Mouse (Mus musculus) ovary, postnatal 14 days (tissue): ENCODE measurements around the gene Sh3gl3.
A peak's percentile ranks its signal among the peaks of the same experiment; 100 is the strongest.

ENCODE experiments used
- DNase-seq: peaks from one replicate; pipeline ENCODE4 v3.0.0; 2022; ENCODE audit warnings: low spot score

The Sh3gl3 gene

DNA sequence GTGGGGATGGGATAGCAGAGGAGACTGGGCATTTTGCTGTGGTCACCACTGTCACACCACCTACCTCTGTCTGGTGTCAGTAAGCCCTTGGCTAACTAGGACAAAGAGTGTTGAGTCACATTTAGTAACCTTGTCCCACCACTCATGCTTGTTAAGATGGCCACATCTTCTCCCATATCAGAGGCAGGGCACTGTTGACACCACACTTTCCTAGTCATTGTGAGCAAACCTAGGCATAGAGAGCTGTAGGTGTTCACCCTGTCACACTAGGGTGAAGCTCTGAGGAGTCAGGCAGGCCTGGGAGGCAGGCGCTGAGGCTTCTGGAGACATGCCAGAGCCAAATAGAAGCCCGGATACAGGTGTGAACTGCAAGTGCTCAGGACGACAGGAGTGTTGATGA is at the start of gene Sh3gl3:
TSS of gene Sh3gl3 (plus strand) at position 301 of the 400 bp plus-strand sequence.
- no peak for DNase-seq

DNA sequence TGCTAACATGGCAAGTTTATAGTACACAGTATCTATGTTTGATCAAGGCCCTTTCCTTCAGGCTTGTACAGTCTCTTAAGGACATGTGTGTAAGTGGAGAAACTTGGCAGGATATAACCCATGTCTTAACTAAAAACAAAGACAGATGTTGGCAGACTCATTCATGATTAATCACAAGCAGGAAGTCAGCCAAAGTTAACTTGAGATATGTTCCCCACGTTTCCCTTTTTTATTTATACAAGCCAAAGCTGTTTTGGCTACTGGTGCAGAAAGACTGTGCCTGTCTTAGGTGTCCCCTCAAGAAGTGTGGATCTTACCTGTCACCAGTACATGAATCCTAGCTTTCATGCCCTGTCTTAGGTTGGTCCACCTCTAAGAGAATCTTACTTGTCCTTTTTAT is 35.4 kb upstream of the Sh3gl3 start:
- no peak for DNase-seq

DNA sequence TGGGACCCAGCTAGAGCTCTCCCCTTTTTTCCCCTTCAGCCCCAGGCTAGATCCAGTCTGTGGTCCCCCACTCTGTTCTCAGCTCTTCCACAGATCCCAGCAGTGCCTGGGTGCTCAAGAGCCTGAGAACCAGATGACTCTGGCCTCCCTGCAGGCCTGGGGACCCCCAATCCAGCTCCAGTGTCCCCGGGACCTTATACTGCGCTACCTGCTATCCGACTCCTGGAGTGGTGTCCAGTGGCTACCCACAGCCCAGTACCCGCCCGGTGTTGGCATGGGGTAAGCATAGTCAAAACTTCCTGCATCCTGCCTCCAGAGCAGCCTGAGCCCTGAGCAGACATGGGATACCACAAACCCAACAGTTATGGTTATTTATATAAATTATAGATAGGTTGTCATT is 26.5 kb upstream of the Sh3gl3 start:
- no peak for DNase-seq

DNA sequence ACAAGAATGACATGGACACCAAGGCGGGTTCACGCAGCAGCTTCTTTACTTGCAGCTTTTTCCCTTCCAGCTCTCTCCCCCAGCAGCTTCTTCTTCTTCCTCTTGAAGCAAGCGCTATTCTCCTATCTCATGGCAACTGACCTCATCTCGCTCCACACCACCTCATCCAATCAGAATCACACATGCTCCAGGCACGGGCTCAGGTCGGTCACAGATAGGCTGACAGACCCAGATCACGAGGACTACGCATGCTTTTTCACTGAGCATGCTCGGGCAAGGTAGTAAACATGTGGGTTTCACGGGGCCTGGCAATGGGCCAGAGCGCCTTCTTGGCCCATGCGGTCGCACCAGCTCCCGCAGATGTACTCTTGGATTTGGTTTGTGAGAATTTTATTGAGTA is 9.0 kb upstream of the Sh3gl3 start:
- DNase-seq: no peak

DNA sequence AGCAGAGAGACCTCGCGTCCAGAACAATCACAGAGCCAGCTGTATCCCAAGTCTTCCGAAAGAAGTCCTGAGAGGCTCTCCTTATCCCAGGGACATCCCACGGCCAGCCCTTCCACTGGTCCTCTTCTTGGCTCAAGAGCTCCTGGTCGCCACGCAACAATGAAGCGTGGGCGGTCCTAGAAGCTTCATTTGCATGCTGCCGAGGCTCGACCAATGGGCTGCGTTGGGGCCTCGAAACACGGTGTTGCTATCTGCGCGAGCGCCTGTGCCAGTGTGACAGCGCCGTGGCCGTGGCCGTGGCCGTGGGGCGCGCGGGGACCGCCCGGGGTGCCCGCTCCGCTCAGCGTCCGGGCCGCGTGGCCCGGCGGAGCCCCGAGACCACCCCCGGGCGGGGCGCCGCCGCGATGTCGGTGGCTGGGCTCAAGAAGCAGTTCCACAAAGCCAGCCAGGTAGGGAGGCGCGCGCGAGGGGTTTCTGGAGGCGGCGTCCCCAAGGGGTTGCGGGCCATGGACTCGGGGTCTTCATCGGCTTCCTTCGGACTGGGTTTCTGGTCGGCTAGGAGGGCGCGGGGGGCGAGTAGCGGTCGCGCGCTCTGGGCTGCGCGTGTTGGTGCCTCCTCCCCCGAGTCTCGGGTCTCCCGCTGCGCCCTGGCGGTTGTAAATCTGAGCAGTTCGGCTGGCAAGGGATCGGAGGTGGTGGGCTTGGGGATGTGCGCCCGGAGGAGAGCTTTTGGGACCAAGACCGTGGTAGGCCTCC is 1.1 kb downstream of the Sh3gl3 start:
- peak; percentile 58 for DNase-seq

DNA sequence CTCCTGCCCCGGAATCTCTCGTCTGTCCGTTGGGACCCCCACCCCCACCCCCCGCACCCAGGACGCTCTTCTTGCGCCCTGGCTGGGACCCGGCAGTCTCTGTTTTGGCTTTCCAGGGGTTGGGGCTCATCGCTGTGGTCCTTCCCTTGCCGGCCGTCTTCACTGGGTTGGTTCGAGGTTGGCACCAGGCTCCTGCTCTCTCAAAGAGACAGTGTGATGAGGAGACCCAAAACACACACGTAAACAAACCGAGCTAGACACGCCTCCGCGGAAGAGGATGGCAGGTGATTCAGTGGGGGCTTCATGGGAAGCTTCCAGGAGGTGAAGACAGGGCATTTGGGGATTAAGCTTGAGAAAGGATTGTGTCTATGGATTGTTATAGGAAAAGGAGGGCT is 1.7 kb downstream of the Sh3gl3 start:
- no peak for DNase-seq

DNA sequence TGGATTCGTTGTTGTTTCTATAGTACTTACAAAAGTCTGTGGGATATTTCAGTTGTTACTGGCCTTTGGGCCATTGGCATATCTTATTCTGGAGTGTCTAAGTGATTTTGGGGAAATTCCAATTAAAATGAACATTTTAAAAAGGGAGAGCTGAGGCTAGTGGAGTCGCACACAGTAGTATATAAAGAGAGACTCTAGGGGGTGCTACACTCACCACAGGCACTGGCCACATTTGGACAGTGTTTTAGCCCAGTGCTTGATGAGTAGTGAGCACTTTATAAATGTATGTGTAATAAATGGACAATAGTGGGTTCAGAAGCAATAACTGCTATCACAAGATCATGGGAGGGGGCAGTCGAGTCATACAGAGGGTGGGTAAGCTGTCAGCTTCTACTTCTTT is 2.6 kb downstream of the Sh3gl3 start:
- no peak for DNase-seq

DNA sequence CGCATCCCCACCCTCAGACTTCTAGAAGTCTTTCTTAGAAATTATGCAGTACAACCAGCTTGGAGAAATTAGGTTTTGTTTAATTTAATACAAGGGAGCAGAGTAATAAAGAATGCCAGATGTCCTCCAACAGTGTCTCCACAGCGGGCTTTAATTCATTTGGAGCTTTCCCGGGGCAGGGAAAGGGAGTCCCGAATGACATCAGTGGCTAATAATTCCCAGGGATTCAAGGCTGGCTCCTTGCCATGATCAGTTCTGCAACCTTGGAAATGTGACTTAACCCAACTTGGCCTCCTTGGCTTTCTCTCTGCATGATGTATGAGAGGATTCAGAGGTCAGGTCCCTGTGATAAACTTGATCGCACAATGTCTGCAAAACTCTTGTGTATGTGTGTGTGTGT is 3.7 kb downstream of the Sh3gl3 start:
- no peak for DNase-seq

DNA sequence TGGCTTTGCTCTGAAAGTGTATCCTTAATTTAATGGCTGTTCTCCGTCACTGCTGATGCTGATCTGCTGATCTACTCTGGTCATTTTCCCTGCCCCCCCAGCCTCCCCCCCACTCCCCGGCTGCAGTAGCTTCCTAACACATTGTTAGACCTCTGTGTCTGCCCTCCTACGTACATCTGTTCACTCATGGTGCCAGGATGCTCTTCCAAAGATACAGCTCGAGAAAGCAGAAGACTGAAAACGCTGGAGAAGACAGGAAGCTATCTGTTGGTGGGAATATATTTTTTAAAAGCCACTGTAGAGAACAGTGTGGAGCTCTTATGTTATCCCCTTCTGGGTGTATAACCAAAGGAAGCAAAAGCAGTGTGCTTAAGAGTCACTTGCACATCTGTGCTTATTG is 7.3 kb downstream of the Sh3gl3 start:
- no peak for DNase-seq

DNA sequence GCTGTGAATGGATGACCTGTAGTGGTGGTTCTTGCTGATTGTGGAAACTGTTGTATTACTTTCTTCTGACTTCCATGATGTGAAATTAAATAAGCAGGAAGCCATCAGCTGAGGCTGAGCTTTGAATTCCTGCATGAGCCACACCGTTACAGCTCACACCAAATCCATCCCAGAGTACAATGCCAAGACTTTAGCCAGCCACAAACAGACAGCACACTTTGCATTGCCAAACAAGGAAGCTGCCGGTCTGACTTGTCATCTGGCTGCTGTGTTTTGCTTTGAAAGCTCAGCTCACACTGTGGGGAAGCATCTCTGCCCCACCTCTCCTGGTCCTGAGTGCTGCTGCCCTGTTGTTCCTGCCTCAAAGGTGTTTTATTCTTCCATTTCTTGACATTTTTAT is 9.1 kb downstream of the Sh3gl3 start:
- no peak for DNase-seq

DNA sequence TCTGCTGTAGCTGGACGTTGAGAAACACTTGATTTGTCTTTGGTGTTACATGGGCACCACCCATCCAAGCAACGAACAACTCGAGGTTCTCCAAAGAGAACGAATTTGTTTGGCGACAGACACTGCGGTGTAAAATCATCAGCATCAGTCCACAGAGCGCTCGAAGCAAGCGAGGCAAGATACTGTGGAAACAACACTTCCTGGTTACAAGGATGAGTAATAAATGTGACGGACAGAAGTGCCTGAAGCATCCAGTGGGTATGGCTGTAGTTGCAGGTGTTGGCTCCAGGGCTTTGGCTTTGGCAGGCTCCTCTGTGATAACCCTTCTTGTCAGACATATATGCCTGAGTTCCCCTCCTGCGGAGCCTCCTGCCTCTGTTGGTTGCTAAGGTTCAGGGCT is 18.0 kb downstream of the Sh3gl3 start:
- DNase-seq: no peak

DNA sequence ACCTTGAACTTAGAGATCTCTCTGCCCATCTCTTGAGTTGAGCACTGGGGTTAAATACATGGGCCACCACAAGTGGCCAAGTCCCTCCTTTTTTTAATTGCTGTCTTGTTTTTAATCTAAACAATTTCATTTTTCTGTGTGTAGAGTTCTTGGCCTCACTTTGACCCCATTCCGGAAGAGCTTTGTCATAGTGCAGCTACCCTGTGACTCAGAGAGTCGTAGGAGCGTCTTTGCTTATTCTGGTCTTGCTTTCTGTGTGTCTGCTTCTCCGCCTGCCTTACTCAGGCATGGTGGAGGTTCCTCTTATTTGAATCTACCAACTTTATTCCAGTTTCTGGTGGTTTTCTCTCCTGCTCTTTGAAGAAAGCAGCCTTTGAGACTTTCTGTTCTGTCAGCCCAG is 18.9 kb downstream of the Sh3gl3 start:
- no peak for DNase-seq

DNA sequence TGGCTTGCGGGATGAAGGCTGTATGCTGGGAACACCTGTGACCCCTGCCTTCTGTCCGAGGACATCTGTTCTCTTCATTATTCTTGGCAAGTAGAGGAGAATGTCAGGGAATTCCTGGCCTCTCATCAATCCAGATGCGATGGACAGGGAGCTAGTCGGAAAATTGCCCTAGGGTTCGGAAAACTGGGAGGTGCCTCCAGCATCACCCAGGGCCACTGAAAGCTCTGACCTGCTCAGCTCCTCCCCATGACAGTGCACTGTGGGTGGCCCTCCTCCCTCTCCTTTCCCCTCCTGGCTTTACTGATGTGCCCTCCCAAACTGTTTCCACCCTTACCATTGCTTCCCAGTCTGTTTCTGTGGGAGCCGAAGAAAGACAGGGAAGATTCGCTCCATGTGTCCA is 29.5 kb downstream of the Sh3gl3 start:
- DNase-seq: no peak

DNA sequence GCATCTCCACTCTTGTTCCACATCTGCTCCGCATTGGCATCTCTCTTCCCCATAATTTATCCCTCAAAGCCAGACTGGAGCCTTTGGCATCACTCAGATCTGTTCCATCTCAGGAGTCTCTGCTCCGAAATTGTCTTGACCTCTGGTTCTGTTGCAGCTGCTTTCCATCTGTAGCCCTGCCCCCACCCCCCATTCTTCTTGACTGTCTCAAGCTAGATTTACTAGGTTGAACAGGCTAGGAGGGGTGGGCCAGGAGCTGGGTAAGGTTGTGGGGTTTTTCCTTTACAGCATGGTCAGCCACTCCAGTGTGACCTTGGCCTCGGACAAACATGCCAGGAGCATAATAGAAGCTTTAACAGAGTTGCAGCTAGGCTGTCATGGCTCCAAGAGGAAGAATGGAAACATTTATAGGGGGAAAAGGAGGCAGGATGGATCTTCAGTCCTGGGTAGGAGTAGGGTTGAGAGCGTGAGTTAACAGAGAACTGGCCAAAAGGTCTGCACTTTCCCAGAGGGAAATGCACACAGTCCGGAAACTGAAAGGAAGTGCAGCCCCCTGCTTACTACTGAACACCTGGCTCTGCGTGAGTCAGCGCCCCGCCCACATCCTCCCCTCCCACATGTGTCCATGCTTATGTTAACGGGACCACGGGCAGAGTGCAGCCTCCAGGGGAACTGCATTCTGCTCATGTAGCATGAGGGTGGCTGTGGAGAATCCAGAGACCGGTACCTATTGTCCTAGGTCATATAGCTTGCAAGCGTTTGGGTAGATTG is 30.6 kb downstream of the Sh3gl3 start:
- DNase-seq: no peak

DNA sequence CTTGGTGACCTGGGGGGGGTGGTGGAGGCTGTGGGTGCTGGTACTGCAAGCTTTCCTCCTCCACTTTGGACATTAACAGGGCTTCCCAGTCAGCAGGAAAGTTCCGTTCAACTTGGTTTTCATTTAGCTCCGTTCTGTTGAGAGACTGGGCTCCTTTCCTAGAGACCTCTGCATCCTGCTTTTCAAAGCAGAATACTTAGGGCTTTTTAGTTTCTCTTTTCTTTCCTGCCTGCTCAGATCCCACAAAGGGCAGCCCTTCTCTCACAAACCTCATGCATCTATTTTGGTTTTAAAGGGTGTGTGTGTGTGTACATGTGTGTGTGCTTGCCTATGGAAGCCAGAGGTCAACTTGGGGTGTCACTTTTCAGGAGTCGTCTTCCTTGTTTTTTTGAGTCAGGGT is 31.3 kb downstream of the Sh3gl3 start:
- no peak for DNase-seq

DNA sequence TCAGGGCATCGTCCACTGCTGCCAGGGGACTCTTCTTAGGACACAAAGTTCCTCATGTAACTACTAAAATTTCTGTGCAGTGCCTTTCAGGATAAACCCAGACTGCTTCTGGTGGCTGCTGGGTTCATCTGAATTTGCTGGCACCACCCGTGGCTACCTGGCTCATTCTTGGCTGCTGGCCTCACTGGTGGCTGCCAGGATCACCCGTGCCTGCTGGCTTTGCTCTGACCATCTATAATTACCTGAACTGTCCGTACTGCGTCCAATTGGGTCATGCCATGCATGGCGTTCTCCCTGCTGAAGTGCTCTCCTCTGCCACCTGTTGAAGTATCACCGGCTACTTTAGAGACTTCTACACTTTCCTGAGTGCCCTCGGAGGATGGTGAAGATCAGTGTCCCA is 33.1 kb downstream of the Sh3gl3 start:
- no peak for DNase-seq

DNA sequence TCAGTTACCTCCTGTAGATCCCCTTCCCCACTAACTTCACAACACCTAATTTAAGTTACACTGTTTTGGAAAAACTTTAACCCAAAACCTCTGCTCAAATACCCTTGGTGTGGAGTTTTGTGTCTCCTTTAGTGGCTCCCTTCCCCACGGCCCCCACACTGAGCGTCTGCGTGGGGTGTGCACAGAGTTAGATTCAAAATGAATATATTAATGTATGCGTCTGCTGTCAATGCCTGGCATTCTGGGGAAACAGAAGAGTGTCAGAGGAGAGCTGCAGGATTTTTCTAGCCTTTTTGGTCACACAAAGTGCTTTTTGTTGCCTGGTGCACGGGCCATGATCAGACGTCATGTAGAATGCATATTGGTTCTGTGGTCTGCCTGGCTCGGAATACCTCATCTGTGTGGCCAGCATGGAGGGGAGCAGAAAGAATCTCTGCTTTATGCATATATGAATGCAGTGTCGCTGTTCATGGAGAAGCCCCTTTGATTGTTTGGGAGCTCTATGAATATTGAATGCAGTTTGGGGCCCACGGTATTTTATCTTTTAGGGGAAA is 47.8 kb downstream of the Sh3gl3 start:
- no peak for DNase-seq

DNA sequence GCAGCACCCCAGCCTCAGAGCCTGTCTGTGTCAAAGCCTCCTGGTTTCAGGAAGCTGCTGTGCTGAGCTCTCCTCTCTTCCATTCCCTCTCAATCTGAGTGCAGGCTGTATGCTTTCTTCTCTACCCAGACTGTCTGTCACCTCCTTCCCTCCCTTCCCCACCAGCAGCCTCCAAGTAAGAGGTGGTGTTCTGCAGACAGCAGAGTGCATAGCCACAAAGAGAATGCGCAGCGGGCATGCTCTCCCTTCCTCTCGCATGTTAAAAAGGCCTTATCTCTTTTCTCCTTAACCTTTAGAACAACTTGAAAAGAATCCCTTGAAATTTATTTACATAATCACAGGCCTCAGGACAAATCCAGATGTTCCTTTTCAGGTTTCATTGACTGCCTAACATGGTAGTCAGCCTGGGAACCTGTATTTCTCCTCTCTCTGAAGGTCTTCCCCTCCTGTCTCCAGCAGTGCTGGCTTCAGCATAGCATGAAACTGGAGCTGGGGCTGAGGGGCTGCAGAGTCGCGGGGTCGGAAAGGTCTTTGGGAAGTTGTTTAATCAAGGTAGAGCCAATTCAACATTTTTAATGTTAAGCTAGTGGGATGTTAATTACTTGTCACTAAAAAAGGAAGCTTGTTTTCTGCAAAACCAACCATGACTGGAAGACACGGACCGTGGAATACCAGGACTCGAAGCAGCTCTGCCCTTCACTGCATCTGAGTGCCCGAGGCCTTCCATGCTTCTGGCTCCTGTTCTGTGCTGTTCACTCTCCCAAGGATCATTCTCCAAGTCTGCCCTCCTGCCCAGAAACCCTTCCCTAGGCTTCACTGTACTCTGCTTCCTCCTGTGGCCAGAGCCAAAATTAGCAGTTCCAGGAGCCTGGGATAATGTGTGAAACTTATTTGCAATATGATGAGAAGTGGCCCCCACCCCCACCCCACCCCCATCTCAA is 50.5 kb downstream of the Sh3gl3 start:
- no peak for DNase-seq

DNA sequence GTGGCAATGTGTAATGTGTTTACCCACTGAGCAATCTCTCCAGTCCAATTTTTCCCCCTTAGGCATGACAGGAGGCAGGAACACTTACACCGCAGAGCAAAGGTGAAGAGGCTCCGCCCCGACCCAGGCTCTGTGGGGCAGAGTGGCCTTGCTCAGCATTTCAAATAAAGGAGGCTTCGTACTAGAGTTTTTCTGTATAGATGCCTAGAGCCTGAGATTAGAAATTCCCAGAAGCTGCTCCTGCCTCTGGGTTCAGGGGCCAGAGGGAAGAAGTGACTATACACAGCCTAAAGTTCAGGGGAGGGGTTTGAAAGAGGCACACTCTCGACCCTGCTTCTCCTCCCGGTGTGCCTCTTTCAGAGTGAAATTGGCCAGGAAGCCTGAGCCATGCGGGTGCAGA is 59.6 kb downstream of the Sh3gl3 start:
- no peak for DNase-seq

DNA sequence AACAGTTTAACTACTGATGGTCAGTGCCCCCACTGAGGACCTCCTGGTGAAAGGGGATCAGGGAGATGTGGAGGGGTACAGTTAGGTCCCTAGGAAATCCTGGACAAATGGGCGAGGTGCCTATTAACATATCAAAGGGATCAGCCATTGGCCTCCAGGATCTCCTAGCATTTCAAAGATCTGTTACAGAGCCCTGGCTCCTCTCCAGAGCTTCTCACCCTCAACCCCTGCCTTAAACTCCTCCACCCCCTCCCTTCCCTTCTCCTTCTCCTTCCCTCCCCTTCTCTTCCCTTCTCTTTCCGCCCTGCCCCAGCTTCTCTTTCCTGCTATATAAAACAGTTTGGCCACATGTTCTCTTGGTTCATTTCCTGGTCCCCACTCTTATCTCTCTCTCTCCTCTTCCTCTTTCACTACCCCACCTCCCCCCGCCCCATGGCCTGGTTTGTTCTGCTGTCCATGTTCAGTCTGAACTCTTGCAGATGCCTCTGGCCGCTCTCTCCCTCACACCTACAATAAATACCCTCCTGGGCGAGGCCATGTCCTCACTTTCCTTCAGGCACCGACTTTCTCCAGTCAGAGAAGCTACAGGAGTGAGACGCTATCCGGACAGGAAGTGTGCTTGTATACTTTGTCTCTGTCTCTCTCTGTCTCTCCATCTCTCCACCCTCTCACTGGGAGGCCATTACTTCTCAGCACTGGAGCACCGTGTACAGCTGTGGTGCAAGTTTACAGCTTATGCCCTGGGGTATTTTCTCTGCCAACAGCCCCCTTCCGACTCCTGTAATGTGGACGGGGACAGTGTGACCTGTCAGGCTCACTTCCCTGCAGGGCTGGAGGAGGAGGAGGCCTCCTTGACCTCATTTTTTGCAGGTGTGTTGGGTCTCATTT is 60.6 kb downstream of the Sh3gl3 start:
- DNase-seq: no peak

DNA sequence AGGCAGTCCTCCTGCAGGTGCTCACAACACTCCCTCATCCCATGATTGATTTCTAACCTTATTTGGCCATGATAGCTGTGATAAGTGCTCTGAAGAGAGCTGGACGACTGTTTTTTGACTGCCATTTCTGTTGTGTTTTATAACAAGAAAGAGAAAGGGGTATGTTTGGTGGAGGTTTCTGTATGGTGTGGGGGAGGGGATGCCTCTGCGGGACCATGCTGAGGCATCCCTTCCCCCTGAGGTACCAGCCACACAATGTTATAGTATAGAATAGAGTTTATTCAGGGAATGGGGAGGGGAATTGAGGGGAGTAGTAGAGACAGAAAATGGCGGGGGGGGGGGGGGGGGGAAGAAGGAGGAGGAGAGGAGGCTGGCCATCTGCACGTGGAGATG is 61.3 kb downstream of the Sh3gl3 start:
- DNase-seq: no peak
